Mouse (Mus musculus): ENCODE data around the gene H2-Eb2. TPM values are rescaled to one million over a fixed set of nuclear protein-coding genes. Genes with fewer than 3 reads are reported as not detected.

Gene H2-Eb2
- polyA plus RNA-seq, 1 experiment from 2014 or later = not detected

DNA sequence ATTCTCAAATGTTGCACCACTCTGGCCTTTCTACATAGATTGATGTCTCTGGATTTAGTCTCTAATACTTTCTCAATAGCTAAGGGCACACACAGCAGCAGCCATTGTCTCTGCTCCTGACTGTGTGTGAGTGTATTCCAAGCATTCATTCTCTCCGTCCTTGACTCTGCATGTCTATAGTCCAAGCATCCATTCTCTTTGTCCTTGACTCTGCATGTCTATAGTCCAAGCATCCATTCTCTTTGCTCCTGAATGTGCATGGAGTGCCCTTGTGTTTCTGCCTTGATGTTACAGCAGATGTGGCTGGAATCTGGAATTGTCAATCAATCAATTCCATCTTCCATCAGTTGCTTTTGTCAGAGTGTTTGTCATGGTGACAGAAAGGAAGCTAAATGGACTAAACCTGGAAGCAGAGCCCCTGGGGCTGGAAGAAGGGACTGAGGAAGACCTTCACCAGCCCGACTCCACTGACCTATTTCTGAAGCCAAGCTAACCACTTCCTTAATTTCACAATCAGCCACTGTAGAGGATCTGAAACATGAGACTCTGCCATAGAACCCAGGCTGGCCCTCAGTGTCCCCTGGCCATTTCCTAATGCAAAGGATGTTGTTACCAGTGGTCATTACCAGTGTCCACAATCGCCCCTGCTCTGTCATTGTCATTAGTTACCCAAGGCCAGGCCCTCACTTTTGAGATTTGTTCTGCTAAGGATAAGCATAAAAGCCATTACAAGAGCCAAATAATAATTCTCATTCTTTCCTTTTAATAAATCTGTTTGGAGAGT lies 15.3 kb downstream of the H2-Eb2 start:
- no peak overlapping the region for H3K4me2 ChIP-seq (replicated peaks)
- WGBS = 53% methylated on average over 3 of the region's 3 CpGs
- no peaks in the 10 kb centered on the region for H3K36me3 ChIP-seq
- no peak overlapping the region for H3K9ac ChIP-seq (replicated peaks)
- H3K4me3 ChIP-seq (replicated peaks) = no peak overlapping the region
- H3K4me1 ChIP-seq (replicated peaks) = no peaks in the 10 kb centered on the region
- H3K27me3 ChIP-seq = no peaks in the 10 kb centered on the region
- H3K27ac ChIP-seq = no peak overlapping the region
- no peak for ATAC-seq
- H3K9me3 ChIP-seq = no peaks in the 10 kb centered on the region

- 94% methylated on average over 4 of the region's 4 CpGs for WGBS
- Histone ChIP-seq H3K9me3 (no peaks in the 10 kb centered on the region), H3K4me3 (replicated peaks) (no peak overlapping the region), H3K27ac (no peak overlapping the region), H3K27me3 (no peaks in the 10 kb centered on the region), H3K9ac (replicated peaks) (no peak overlapping the region), H3K4me2 (replicated peaks) (no peak overlapping the region), H3K4me1 (replicated peaks) (no peaks in the 10 kb centered on the region), H3K36me3 (no peaks in the 10 kb centered on the region)
- no peak for ATAC-seq
Observed at GRCm38 (mm10) chr17:34344882-34345281, 19.4 kb downstream of the H2-Eb2 start.

- Histone ChIP-seq H3K4me2 (replicated peaks) (no peak overlapping the region), H3K36me3 (no peaks in the 10 kb centered on the region), H3K4me3 (replicated peaks) (no peak overlapping the region), H3K27ac (no peak overlapping the region), H3K9me3 (no peaks in the 10 kb centered on the region), H3K27me3 (0 out of 2 replicates have a peak, but pooled peaks cover 2% of the 10 kb centered on the region), H3K9ac (replicated peaks) (no peak overlapping the region), H3K4me1 (replicated peaks) (no peaks in the 10 kb centered on the region)
- WGBS = 90% methylated on average over 7 of the region's 7 CpGs
- no peak for ATAC-seq
Observed at GRCm38 (mm10) chr17:34345486-34345885, 20.0 kb downstream of the H2-Eb2 start.

GRCm38 (mm10) chr17:34346041-34346440 lies 20.6 kb downstream of the H2-Eb2 start:
- 0 out of 2 replicates have a peak, but pooled peaks cover 7% of the 10 kb centered on the region for H3K27me3 ChIP-seq
- no peak overlapping the region for H3K4me3 ChIP-seq (replicated peaks)
- no peak for ATAC-seq
- H3K4me2 ChIP-seq (replicated peaks) = no peak overlapping the region
- 83% methylated on average over 3 of the region's 3 CpGs for WGBS
- no peak overlapping the region for H3K9ac ChIP-seq (replicated peaks)
- H3K9me3 ChIP-seq = no peaks in the 10 kb centered on the region
- H3K27ac ChIP-seq = no peak overlapping the region
- no peaks in the 10 kb centered on the region for H3K4me1 ChIP-seq (replicated peaks)
- no peaks in the 10 kb centered on the region for H3K36me3 ChIP-seq

- Histone ChIP-seq H3K27ac (no peak overlapping the region), H3K9ac (replicated peaks) (no peak overlapping the region), H3K4me2 (replicated peaks) (no peak overlapping the region), H3K4me3 (replicated peaks) (no peak overlapping the region), H3K4me1 (replicated peaks) (no peaks in the 10 kb centered on the region), H3K36me3 (no peaks in the 10 kb centered on the region), H3K27me3 (0 out of 2 replicates have a peak, but pooled peaks cover 8% of the 10 kb centered on the region), H3K9me3 (no peaks in the 10 kb centered on the region)
- ATAC-seq = no peak
- 75% methylated on average over 6 of the region's 6 CpGs for WGBS
Observed at GRCm38 (mm10) chr17:34347606-34348308, 22.3 kb downstream of the H2-Eb2 start.

- H3K27ac ChIP-seq = no peak overlapping the region
- 4% methylated on average over 4 of the region's 4 CpGs for whole genome bisulfite sequencing
Observed at GRCm38 (mm10) chr17:34349429-34349828, 24.0 kb downstream of the H2-Eb2 start.

GRCm38 (mm10) chr17:34354539-34354938 lies 29.1 kb downstream of the H2-Eb2 start, which contains the start of gene Btnl2:
Btnl2 (plus strand) TSS chr17:34354822.
- H3K9me3 ChIP-seq = no peaks in the 10 kb centered on the region
- no peak within 1 kb of the TSS for H3K9ac ChIP-seq (replicated peaks)
- WGBS = 88% methylated on average over 5 of the region's 5 CpGs
- no peak within 1 kb of the TSS for H3K27ac ChIP-seq
- 0 out of 2 replicates have a peak, but pooled peaks cover 8% of the 10 kb centered on the region for H3K27me3 ChIP-seq
- no peaks in the 10 kb centered on the region for H3K4me1 ChIP-seq (replicated peaks)
- ATAC-seq = no peak
- H3K36me3 ChIP-seq = no peaks in the 10 kb centered on the region
- no peak within 1 kb of the TSS for H3K4me2 ChIP-seq (replicated peaks)
- H3K4me3 ChIP-seq (replicated peaks) = no peak within 1 kb of the TSS

More at GRCm38 (mm10) chr17:34349429-34349828, 24.0 kb downstream of the H2-Eb2 start:
- H3K36me3 ChIP-seq = no peaks in the 10 kb centered on the region
- no peaks in the 10 kb centered on the region for H3K9me3 ChIP-seq
- no peak overlapping the region for H3K9ac ChIP-seq (replicated peaks)
- H3K4me3 ChIP-seq (replicated peaks) = no peak overlapping the region
- H3K27me3 ChIP-seq = 0 out of 2 replicates have a peak, but pooled peaks cover 8% of the 10 kb centered on the region
- H3K4me2 ChIP-seq (replicated peaks) = no peak overlapping the region
- no peak for ATAC-seq
- H3K4me1 ChIP-seq (replicated peaks) = no peaks in the 10 kb centered on the region

GRCm38 (mm10) chr17:34354940-34355339 lies 29.5 kb downstream of the H2-Eb2 start:
- Histone ChIP-seq H3K27me3 (0 out of 2 replicates have a peak, but pooled peaks cover 8% of the 10 kb centered on the region), H3K4me1 (replicated peaks) (no peaks in the 10 kb centered on the region), H3K9ac (replicated peaks) (no peak overlapping the region), H3K36me3 (no peaks in the 10 kb centered on the region), H3K27ac (no peak overlapping the region), H3K4me3 (replicated peaks) (no peak overlapping the region), H3K4me2 (replicated peaks) (no peak overlapping the region), H3K9me3 (no peaks in the 10 kb centered on the region)
- no peak for ATAC-seq
- WGBS = 97% methylated on average over 1 of the region's 1 CpGs

GRCm38 (mm10) chr17:34362954-34363546 lies 37.6 kb downstream of the H2-Eb2 start:
- H3K9me3 ChIP-seq = no peaks in the 10 kb centered on the region
- no peak overlapping the region for H3K9ac ChIP-seq (replicated peaks)
- no peaks in the 10 kb centered on the region for H3K36me3 ChIP-seq
- no peaks in the 10 kb centered on the region for H3K4me1 ChIP-seq (replicated peaks)
- no peaks in the 10 kb centered on the region for H3K27me3 ChIP-seq
- no peak overlapping the region for H3K4me3 ChIP-seq (replicated peaks)
- no peak overlapping the region for H3K4me2 ChIP-seq (replicated peaks)
- H3K27ac ChIP-seq = no peak overlapping the region
- WGBS = 87% methylated on average over 15 of the region's 15 CpGs
- no peak for ATAC-seq

DNA sequence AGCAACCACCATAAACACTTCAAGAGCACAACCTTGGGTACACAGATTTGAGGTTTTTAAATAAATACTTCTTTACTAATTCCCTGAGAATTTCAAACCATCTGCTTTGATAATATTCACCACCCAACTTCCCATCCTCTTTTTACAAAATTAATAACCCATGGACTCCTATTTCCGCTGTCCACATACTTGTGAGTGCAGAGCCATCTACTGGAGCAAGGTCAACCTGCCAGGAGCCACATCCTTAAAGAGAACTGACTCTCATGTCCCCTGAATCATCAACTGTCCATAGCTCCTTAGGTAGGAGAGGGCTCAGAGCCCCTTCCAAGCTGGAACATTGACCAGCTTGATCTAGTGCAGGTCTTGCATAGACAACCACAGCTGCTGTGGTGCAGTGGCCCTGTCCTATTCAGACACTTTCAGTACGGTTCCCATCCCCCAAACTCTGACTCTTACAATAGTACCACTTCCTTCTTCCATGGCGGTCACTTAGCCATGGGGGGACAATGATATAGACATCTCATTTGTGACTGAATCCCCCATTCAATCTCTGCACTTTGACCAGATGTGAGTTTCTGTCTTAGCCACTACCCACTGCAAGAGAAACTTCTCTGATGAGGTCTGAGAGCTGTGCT lies 38.3 kb downstream of the H2-Eb2 start:
- 89% methylated on average over 3 of the region's 3 CpGs for WGBS
- Histone ChIP-seq H3K27ac (no peak overlapping the region), H3K36me3 (no peaks in the 10 kb centered on the region), H3K9ac (replicated peaks) (no peak overlapping the region), H3K27me3 (no peaks in the 10 kb centered on the region), H3K4me3 (replicated peaks) (no peak overlapping the region), H3K4me2 (replicated peaks) (no peak overlapping the region), H3K4me1 (replicated peaks) (no peaks in the 10 kb centered on the region), H3K9me3 (no peaks in the 10 kb centered on the region)
- ATAC-seq = no peak

DNA sequence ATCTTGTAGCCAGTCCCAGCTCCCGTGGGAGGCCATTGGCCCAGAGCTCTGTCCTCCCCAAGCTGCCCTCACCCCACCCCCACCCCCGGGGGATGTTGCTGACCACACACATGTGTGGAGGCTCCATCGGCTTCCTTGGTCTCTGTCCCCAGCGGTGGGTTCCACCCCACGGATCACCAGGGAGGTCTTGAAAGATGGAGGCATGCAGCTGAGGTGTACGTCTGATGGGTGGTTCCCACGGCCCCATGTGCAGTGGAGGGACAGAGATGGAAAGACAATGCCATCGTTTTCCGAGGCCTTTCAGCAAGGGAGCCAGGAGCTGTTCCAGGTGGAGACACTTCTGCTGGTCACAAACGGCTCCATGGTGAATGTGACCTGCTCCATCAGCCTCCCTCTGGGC lies 39.6 kb downstream of the H2-Eb2 start:
- ATAC-seq = no peak
- Histone ChIP-seq H3K9me3 (no peaks in the 10 kb centered on the region), H3K27ac (no peak overlapping the region), H3K4me3 (replicated peaks) (no peak overlapping the region), H3K4me2 (replicated peaks) (no peak overlapping the region), H3K9ac (replicated peaks) (no peak overlapping the region), H3K36me3 (no peaks in the 10 kb centered on the region), H3K4me1 (replicated peaks) (no peaks in the 10 kb centered on the region), H3K27me3 (no peaks in the 10 kb centered on the region)
- WGBS = 81% methylated on average over 10 of the region's 10 CpGs

- Histone ChIP-seq H3K4me3 (replicated peaks) (no peak overlapping the region), H3K27me3 (no peaks in the 10 kb centered on the region), H3K4me2 (replicated peaks) (no peak overlapping the region), H3K36me3 (no peaks in the 10 kb centered on the region), H3K9me3 (no peaks in the 10 kb centered on the region), H3K4me1 (replicated peaks) (no peaks in the 10 kb centered on the region), H3K9ac (replicated peaks) (no peak overlapping the region), H3K27ac (no peak overlapping the region)
- ATAC-seq = no peak
- 88% methylated on average over 4 of the region's 4 CpGs for WGBS
Observed at GRCm38 (mm10) chr17:34370563-34370962, 45.1 kb downstream of the H2-Eb2 start.

All from midbrain, embryonic 13.5 days (tissue).